Mouse (Mus musculus) hindlimb bud, embryonic 11.5 days (tissue): ENCODE results near the gene Il27ra.

ENCODE experiments used
- DNase-seq: peaks from one replicate; pipeline ENCODE4 v3.0.0-alpha.2; 2012; ENCODE audit warnings: low read depth, low spot score; ENCODE audit errors: extremely low spot score

Gene Il27ra

GRCm38 (mm10) chr8:84042066-84042947 lies at the start of gene Il27ra:
Gene Il27ra (minus strand): TSS chr8:84042589.
- DNase-seq = no peak

GRCm38 (mm10) chr8:84090585-84090984 lies 48.2 kb upstream of the Il27ra start:
- DNase-seq = no peak

GRCm38 (mm10) chr8:84089277-84089676 lies 46.9 kb upstream of the Il27ra start:
- no peak for DNase-seq

- DNase-seq = no peak
Measured at GRCm38 (mm10) chr8:84087821-84088220, 45.4 kb upstream of the Il27ra start.

GRCm38 (mm10) chr8:84087156-84087555 lies 44.8 kb upstream of the Il27ra start:
- no peak for DNase-seq

GRCm38 (mm10) chr8:84084341-84085115 lies 42.1 kb upstream of the Il27ra start:
- no peak for DNase-seq

- DNase-seq = no peak
Measured at GRCm38 (mm10) chr8:84083829-84084241, 41.4 kb upstream of the Il27ra start.

GRCm38 (mm10) chr8:84079206-84079605 lies 36.8 kb upstream of the Il27ra start:
- DNase-seq = no peak

GRCm38 (mm10) chr8:84076849-84077248 lies 34.5 kb upstream of the Il27ra start:
- no peak for DNase-seq

GRCm38 (mm10) chr8:84076412-84076811 lies 34.0 kb upstream of the Il27ra start:
- DNase-seq = no peak

GRCm38 (mm10) chr8:84073230-84073976 lies 31.0 kb upstream of the Il27ra start:
- no peak for DNase-seq

- DNase-seq = no peak
Measured at GRCm38 (mm10) chr8:84072321-84072720, 29.9 kb upstream of the Il27ra start.

- DNase-seq = no peak
Measured at GRCm38 (mm10) chr8:84071921-84072320, 29.5 kb upstream of the Il27ra start.

- no peak for DNase-seq
Measured at GRCm38 (mm10) chr8:84070667-84071066, 28.3 kb upstream of the Il27ra start.

- no peak for DNase-seq
Measured at GRCm38 (mm10) chr8:84070241-84070640, 27.9 kb upstream of the Il27ra start.

- no peak for DNase-seq
Measured at GRCm38 (mm10) chr8:84069750-84070149, 27.4 kb upstream of the Il27ra start.

GRCm38 (mm10) chr8:84069169-84069568 lies 26.8 kb upstream of the Il27ra start:
- no peak for DNase-seq

- DNase-seq = no peak
Measured at GRCm38 (mm10) chr8:84068316-84069035, 26.1 kb upstream of the Il27ra start.

- no peak for DNase-seq
Measured at GRCm38 (mm10) chr8:84067911-84068310, 25.5 kb upstream of the Il27ra start.

GRCm38 (mm10) chr8:84067047-84067573 lies 24.7 kb upstream of the Il27ra start:
- DNase-seq = no peak
